Mouse (Mus musculus) embryonic facial prominence, embryonic 15.5 days (tissue): Measurements from ENCODE around the gene Dapk2. TPM values are rescaled to one million over a fixed set of nuclear protein-coding genes. Genes with fewer than 3 reads are reported as not detected.

Experiments used
- ATAC-seq: fragments of 200-750 bp; cut with Nextera tagmentation; 2 replicates; pipeline ENCODE4 v1.8.0; 2017; ENCODE audit warnings: low read depth, moderate TSS enrichment; ENCODE audit not compliant: insufficient number of reproducible peaks, low FRiP score, low TSS enrichment
- H3K27ac ChIP-seq: fragments of 300-500 bp; sonication (generic); replicated peaks from 2 replicates; pipeline ENCODE4 v1.5.1; 2015; ENCODE audit warnings: mild to moderate bottlenecking, inconsistent platforms
- H3K27me3 ChIP-seq: fragments of 300-500 bp; sonication (generic); 2 replicates; pipeline ENCODE4 v1.6.1; 2015; ENCODE audit warnings: inconsistent platforms
- H3K36me3 ChIP-seq: fragments of 300-500 bp; sonication (generic); 2 replicates; pipeline ENCODE4 v1.6.1; 2015; ENCODE audit warnings: mild to moderate bottlenecking, inconsistent platforms
- H3K4me1 ChIP-seq: fragments of 300-500 bp; sonication (generic); 2 replicates; pipeline ENCODE4 v1.6.1; 2015; ENCODE audit warnings: inconsistent platforms
- H3K4me2 ChIP-seq: fragments of 300-500 bp; sonication (generic); replicated peaks from 2 replicates; pipeline ENCODE4 v1.6.1; 2015; ENCODE audit warnings: mild to moderate bottlenecking, inconsistent platforms
- H3K4me3 ChIP-seq: fragments of 300-500 bp; sonication (generic); replicated peaks from 2 replicates; pipeline ENCODE4 v1.5.1; 2015; ENCODE audit warnings: mild to moderate bottlenecking, inconsistent platforms
- H3K9ac ChIP-seq: fragments of 300-500 bp; sonication (generic); 2 replicates; pipeline ENCODE4 v1.6.1; 2015; ENCODE audit warnings: inconsistent platforms
- H3K9me3 ChIP-seq: fragments of 300-500 bp; sonication (generic); replicated peaks from 2 replicates; pipeline ENCODE4 v1.6.1; 2016; ENCODE audit warnings: inconsistent platforms
- WGBS: fragments of 180-500 bp; shearing (Covaris S2); methylation state at CpG from one replicate; pipeline ENCODE4 v1.1.7; 2015; 5-methylcytosine and 5-hydroxymethylcytosine counted together
- polyA plus RNA-seq: library from polyadenylated mRNA; unstranded; fragments of >200 nt; fragmentation: Nextera tagmentation; extraction: Ambion mirVana; gene quantifications from 2 replicates; pipeline ENCODE4 v1.2.1, GENCODE M21; 2015

Gene Dapk2
- polyA plus RNA-seq, 1 experiment from 2014 or later = 18.0 TPM

DNA sequence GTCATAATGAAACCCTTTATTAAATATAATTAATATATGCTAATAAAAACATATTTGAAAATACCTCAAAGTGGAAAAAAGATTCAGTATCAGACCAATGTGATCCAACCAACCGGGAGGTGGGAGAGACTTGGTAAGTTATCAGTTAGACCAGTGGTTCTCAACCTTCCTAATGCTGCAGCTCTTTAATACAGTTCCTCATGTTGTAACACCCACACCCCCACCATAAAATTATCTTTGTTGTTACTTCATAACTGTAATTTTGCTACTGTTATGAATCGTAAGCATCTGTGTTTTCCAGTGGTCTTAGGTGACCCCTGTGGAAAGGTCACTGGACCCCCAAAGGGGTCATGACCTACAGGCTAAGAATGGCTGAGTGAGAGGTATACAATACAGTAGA, 105.7 kb downstream of the Dapk2 start:
- H3K4me2 ChIP-seq = no peak overlapping the region
- H3K4me3 ChIP-seq = no peak overlapping the region
- 79% methylated on average over 2 of the region's 2 CpGs for WGBS
- no peaks in the 10 kb centered on the region for H3K36me3 ChIP-seq
- no peaks in the 10 kb centered on the region for H3K9me3 ChIP-seq
- no peak overlapping the region for H3K27ac ChIP-seq
- ATAC-seq = no peak
- H3K9ac ChIP-seq = no peak overlapping the region
- H3K4me1 ChIP-seq = no peaks in the 10 kb centered on the region
- no peaks in the 10 kb centered on the region for H3K27me3 ChIP-seq

DNA sequence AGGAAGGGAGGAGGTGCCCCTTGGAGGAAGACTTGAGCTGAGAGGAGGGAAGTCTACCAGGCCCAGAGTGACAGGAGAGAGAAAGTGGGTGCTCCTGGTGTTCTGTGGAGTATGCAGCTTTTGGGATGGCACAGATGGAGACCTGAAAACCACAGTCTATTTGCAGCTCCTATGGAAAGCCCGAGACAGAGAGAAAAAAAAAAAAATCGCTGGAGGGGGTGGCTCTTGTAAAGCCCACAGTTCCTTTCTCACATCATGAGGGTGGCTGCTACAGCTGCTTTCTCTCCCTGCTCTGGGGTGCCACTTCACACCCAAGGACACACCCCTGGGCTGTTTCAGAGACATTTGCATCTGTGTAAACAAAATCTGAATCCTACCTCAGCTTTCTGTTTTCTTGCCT, 107.6 kb downstream of the Dapk2 start:
- Histone ChIP-seq H3K27ac (0 out of 2 replicates have a peak overlapping the region, but pooled peaks have one; percentile 22), H3K27me3 (no peaks in the 10 kb centered on the region), H3K9me3 (no peaks in the 10 kb centered on the region), H3K9ac (no peak overlapping the region), H3K36me3 (no peaks in the 10 kb centered on the region), H3K4me2 (no peak overlapping the region), H3K4me3 (no peak overlapping the region), H3K4me1 (no peaks in the 10 kb centered on the region)
- 32% methylated on average over 2 of the region's 2 CpGs for WGBS
- no peak for ATAC-seq

DNA sequence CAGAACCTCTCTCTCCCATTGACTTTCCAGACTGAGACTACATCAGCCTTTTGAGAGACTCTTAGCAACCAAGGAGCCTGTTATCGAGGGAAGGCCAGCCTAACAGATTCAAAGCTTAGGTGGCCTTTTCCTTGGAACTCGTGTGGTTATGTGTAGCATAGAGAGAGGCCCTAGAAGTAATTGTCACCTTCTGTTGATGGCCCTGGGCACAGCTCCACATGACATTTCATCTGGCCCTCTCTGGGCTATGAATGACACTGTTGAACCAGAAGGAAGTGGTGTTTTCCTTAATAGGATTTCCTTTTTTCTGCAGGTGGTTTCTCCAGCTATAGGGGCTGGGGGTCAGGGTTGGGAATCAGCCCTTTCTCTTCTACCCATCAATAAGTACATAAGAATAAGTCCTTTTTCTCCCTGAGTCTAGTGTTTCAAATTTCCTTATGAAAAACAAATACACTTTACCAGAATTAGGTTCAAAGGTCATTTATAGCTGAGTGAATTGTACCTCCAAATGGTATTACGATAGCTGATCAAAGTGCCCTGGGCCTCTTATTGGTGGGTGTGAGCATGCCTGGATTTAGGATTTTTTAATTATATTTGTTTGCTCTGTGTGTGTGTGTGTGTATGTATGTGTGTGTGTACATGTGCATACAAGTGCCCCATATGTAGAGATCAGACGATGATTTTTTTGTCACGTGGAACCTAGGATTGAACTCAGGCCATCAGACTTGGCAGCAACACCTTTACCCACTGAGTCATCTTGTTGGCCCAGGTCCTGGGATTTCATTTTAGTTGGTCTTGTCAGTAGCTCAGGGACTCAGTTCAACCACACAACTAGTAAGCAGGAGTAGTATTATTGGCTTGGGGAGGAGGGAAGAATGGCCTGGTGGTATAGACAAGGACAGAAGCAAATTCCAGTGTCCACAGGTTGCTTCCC, 108.5 kb downstream of the Dapk2 start:
- Histone ChIP-seq H3K9me3 (no peaks in the 10 kb centered on the region), H3K27ac (0 out of 2 replicates have a peak overlapping the region, but pooled peaks have one; percentile 22), H3K36me3 (no peaks in the 10 kb centered on the region), H3K4me2 (no peak overlapping the region), H3K4me3 (no peak overlapping the region), H3K9ac (no peak overlapping the region), H3K27me3 (no peaks in the 10 kb centered on the region), H3K4me1 (peaks cover 2% of the 10 kb centered on the region; the same call in 1 of the 2 replicates)
- 70% methylated on average over 5 of the region's 5 CpGs for WGBS
- ATAC-seq = no peak

DNA sequence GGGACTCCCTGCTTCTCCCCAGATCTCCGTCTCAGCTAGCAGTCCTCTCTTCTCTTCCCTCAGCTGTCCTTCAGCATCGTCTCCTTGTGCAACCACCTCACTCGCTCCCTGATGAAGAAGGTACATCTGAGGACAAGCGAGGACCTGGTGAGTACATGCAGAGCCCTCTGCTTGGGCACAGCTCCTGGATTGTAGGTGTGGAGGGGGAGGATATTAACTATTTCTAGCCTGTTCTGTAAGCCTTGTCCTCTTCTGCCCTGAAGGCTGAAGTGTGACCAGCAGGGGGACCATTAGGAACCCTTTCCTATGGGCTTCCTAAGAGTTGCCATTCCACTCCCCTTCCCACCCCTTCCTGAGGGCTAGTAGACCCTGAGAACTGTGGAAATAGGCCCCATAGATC, 110.8 kb downstream of the Dapk2 start:
- ATAC-seq = no peak
- H3K36me3 ChIP-seq = no peaks in the 10 kb centered on the region
- no peaks in the 10 kb centered on the region for H3K9me3 ChIP-seq
- H3K9ac ChIP-seq = no peak overlapping the region
- H3K27ac ChIP-seq = no peak overlapping the region
- no peaks in the 10 kb centered on the region for H3K27me3 ChIP-seq
- 71% methylated on average over 4 of the region's 4 CpGs for WGBS
- peaks cover 4% of the 10 kb centered on the region; the same call in 1 of the 2 replicates for H3K4me1 ChIP-seq
- H3K4me2 ChIP-seq = no peak overlapping the region
- no peak overlapping the region for H3K4me3 ChIP-seq

DNA sequence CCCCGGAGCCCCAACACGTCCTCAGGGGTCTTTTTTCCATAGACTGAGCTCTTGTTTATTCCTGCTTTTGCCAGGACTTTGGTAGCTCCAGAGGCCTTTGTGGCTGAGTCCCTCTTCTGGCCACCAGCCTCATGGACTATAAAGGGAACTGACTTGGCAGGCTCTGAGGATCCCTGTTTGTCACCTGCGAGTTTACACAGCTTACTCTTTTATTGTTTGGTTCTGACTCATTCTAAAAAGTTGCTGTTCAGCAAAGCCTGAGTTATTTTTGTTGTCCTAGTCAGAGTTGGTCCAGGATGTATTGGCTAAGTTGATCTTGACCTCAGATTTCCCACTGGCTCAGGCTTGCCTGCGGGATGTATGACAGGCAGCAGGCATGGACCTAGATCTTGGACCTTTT, 112.0 kb downstream of the Dapk2 start:
- no peak for ATAC-seq
- Histone ChIP-seq H3K4me3 (no peak overlapping the region), H3K4me1 (peaks cover 10% of the 10 kb centered on the region), H3K36me3 (no peaks in the 10 kb centered on the region), H3K9me3 (no peaks in the 10 kb centered on the region), H3K4me2 (no peak overlapping the region), H3K27me3 (no peaks in the 10 kb centered on the region), H3K9ac (no peak overlapping the region), H3K27ac (no peak overlapping the region)
- WGBS = 72% methylated on average over 4 of the region's 4 CpGs

DNA sequence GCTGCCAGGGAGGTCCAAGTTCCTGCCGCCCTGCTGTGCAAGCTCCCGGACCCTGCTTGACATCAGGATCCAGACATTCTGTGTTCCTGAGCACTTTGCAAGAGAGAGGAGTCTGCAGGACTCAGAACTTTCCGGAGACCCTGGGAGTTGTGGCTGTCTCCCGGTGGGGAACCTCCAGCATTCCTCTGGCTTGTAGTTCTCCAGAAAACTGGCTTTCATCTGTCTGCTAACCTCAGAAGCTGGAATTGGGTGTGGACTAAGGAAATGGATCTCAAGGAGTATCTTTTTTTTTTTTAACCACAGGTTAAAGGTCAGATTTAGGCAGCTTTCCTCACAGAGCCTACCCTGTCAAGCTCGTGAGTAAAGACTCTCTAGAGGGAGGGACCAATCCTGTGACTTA, 113.7 kb downstream of the Dapk2 start:
- no peaks in the 10 kb centered on the region for H3K27me3 ChIP-seq
- ATAC-seq = no peak
- 29% methylated on average over 5 of the region's 5 CpGs for WGBS
- no peak overlapping the region for H3K4me2 ChIP-seq
- H3K9ac ChIP-seq = no peak overlapping the region
- no peak overlapping the region for H3K4me3 ChIP-seq
- H3K36me3 ChIP-seq = no peaks in the 10 kb centered on the region
- no peak overlapping the region for H3K27ac ChIP-seq
- no peaks in the 10 kb centered on the region for H3K9me3 ChIP-seq
- peaks cover 23% of the 10 kb centered on the region for H3K4me1 ChIP-seq

DNA sequence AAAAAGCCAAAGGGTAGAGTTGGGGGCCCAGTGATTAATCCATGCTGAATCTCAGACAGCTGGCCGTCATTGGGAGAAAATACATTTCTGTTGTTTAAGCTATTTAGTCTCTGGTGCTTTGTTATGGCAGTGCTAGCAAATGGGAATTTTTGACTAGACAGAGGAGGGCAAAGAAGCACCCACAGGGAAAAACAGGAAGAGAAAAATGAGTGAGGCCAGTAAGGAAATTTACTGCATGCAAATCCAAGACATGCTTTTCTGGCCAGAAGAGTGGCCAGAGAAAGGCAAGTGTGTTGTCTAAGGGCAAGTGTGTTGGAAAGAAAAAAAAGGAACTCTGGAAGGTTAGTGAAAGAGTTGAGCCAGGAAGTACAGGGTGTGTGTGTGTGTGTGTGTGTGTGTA, 115.6 kb downstream of the Dapk2 start:
- ATAC-seq = no peak
- H3K27ac ChIP-seq = no peak overlapping the region
- H3K9ac ChIP-seq = no peak overlapping the region
- WGBS = 84% methylated on average over 1 of the region's 1 CpGs
- H3K27me3 ChIP-seq = no peaks in the 10 kb centered on the region
- H3K9me3 ChIP-seq = no peaks in the 10 kb centered on the region
- H3K4me1 ChIP-seq = peaks cover 23% of the 10 kb centered on the region
- no peak overlapping the region for H3K4me3 ChIP-seq
- no peaks in the 10 kb centered on the region for H3K36me3 ChIP-seq
- H3K4me2 ChIP-seq = no peak overlapping the region

DNA sequence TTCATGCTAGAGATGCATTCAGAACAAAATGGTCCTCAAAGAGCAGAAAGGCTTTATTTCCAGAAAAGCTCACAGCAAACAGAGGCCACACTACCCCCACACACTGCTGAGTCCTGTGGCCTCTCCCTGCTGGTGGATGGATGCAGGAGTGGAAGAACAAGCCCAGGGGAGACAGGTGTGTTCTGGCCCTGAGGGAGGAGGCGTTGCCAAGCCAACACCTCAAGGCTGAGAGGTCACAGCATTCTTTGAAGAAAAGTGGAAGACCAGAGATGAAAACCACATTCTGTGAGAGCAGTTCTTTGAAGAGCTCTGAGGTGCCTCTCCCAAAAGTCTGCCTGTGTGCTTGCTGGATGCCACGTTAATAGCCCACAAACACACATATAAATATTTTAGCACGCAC, 116.6 kb downstream of the Dapk2 start:
- WGBS = 37% methylated on average over 3 of the region's 3 CpGs
- peaks cover 23% of the 10 kb centered on the region for H3K4me1 ChIP-seq
- no peaks in the 10 kb centered on the region for H3K27me3 ChIP-seq
- no peak overlapping the region for H3K4me2 ChIP-seq
- no peak overlapping the region for H3K4me3 ChIP-seq
- ATAC-seq = no peak
- H3K36me3 ChIP-seq = no peaks in the 10 kb centered on the region
- no peak overlapping the region for H3K9ac ChIP-seq
- 0 out of 2 replicates have a peak overlapping the region, but pooled peaks have one; percentile 24 for H3K27ac ChIP-seq
- no peaks in the 10 kb centered on the region for H3K9me3 ChIP-seq

DNA sequence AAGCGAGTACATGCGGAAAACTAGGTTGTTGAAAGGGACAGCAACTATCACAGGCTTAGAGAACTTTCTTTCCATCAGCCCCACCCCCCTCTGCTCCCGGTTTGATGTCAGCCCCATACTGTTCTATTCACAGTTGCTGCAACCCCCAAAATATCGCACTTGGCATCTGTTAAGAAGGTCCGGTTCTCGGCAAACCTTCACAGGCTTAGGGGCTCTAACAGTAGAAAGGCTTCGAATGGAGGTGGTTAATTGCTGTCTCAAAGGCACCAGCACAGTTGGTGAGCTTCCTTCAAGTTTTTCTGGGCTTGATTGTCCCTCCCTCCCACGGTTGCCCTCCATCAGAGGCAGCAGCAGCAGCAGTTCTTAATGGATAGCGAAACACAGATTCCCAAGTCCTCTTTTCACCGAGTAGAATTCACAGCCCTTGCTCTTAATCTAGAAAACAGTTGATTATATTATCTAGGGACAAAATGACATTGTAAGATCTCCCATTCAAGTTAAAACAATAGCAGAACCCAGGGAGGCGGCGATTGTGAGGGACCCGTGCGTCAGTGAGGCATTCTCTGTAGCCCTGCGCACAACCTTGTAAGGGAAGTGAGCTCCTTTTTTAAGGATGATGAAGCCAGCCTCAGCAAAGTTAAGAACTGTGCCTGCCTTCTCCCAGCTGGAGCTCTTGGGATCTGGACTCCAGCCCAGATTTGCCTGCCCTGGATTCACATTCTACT, 117.4 kb downstream of the Dapk2 start:
- peak overlapping the region; percentile 47 for H3K4me2 ChIP-seq
- no peak overlapping the region for H3K9ac ChIP-seq
- peaks cover 23% of the 10 kb centered on the region for H3K4me1 ChIP-seq
- H3K27ac ChIP-seq = peak overlapping the region; percentile 24; the same call in 1 of the 2 replicates
- H3K27me3 ChIP-seq = no peaks in the 10 kb centered on the region
- no peaks in the 10 kb centered on the region for H3K9me3 ChIP-seq
- peak overlapping the region; percentile 16 for H3K4me3 ChIP-seq
- 5% methylated on average over 15 of the region's 15 CpGs for WGBS
- no peaks in the 10 kb centered on the region for H3K36me3 ChIP-seq
- no peak for ATAC-seq

DNA sequence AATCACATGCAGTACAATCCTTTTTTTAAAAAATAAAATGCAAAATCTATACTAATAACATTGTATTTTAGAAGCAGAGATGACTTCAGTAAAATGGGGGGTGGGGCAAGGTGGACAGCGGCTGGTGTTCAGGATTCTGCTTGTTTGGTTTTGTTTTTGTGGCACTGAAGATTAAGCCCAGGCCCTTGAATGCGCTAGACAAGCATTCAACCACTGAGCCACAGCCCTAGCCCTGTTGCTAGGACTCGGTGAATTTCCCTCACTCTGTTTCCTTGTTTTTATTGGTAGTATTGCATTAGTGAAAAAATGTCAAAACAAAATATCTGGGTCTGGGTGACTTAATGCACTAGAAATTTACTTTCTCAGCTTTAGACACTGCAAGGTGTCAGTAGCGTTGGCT, 118.0 kb downstream of the Dapk2 start:
- Histone ChIP-seq H3K9me3 (no peaks in the 10 kb centered on the region), H3K4me2 (0 out of 2 replicates have a peak overlapping the region, but pooled peaks have one; percentile 47), H3K27ac (no peak overlapping the region), H3K27me3 (no peaks in the 10 kb centered on the region), H3K4me1 (peaks cover 23% of the 10 kb centered on the region), H3K36me3 (no peaks in the 10 kb centered on the region), H3K9ac (no peak overlapping the region), H3K4me3 (no peak overlapping the region)
- no peak for ATAC-seq
- 34% methylated on average over 4 of the region's 4 CpGs for WGBS

DNA sequence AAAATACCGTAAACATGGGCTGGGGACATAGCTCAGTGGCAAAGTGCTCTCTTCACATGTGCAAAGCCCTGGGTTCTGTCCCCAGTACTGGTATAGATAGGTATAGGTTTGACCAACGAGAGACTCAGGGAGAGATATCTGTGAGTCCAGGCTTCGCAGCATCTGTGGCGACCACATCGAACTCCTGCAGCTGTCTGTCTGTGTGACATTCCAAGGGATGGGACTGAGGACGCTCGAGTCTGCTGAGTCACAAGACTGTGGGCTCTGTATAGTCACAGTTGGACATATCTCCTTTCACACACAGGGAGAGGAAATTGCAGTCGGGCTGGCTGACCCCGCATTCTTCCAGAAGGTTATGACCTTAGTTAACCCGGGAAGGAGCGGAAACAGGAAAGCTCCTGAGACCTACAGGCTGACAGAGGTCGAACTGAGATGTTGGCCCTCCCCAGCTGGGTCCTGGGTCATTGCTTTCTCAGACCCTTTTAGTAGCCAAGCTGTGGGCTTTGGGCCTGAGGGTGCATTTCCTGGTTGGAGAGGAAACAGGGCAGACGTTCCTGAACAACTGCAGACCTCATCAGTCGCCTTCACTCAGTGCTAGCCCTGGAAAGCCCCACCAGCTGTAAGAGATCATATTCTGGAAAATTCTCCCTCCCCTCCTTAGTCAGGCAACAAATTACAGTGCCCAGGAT, 118.8 kb downstream of the Dapk2 start:
- Histone ChIP-seq H3K36me3 (no peaks in the 10 kb centered on the region), H3K27ac (no peak overlapping the region; the same call in 1 of the 2 replicates), H3K4me3 (no peak overlapping the region), H3K9me3 (no peaks in the 10 kb centered on the region), H3K4me2 (no peak overlapping the region), H3K9ac (no peak overlapping the region), H3K27me3 (no peaks in the 10 kb centered on the region), H3K4me1 (peaks cover 19% of the 10 kb centered on the region)
- 18% methylated on average over 14 of the region's 14 CpGs for whole genome bisulfite sequencing
- ATAC-seq = peak; percentile 71; the same call in 1 of the 2 replicates
